Mouse (Mus musculus) layer of hippocampus, postnatal 25 days (tissue): ENCODE results near the gene 2700097O09Rik. TPM values are rescaled to one million over a fixed set of nuclear protein-coding genes. Genes with fewer than 3 reads are reported as not detected.
"Not testable (repeated sequence)": the region's sequence is repeated elsewhere in the genome, so short reads cannot be mapped to it uniquely, and the experiment has no call there.

Experiments
- DNase-seq, 2 experiments: peaks; one replicate each; pipeline ENCODE4 v3.0.0; 2022; ENCODE audit warnings: mixed read lengths in 2 of 2, low spot score in 1 of 2; ENCODE audit errors: extremely low spot score in 1 of 2
- total RNA-seq, 2 experiments: library from RNA; stranded (reverse); gene quantifications; 2 replicates each; pipeline ENCODE4 v1.2.3; 2021

The 2700097O09Rik gene
- total RNA-seq, 2 experiments from 2014 or later, result 8.0 to 11.5 TPM

GRCm38 (mm10) chr12:55049731-55050353, 30.1 kb downstream of the 2700097O09Rik start:
- no peak for DNase-seq

GRCm38 (mm10) chr12:55041011-55041410, 38.9 kb downstream of the 2700097O09Rik start:
- no peak for DNase-seq

- DNase-seq, result no peak
Measured at GRCm38 (mm10) chr12:55027088-55027487, 52.8 kb downstream of the 2700097O09Rik start.

- no peak for DNase-seq
Measured at GRCm38 (mm10) chr12:55023284-55023683, 56.6 kb downstream of the 2700097O09Rik start.

GRCm38 (mm10) chr12:55019421-55019877, 60.5 kb downstream of the 2700097O09Rik start:
- no peak for DNase-seq

- DNase-seq, result no peak
Measured at GRCm38 (mm10) chr12:55017119-55017721, 62.7 kb downstream of the 2700097O09Rik start.

- no peak for DNase-seq
Measured at GRCm38 (mm10) chr12:55016339-55017118, 63.4 kb downstream of the 2700097O09Rik start.

- no peak for DNase-seq
Measured at GRCm38 (mm10) chr12:55015428-55015827, 64.5 kb downstream of the 2700097O09Rik start.

GRCm38 (mm10) chr12:55013626-55014398, 66.1 kb downstream of the 2700097O09Rik start, which contains the start of gene Baz1a:
Gene Baz1a, minus strand, starts transcription at chr12:55014348.
- DNase-seq, result no peak

- DNase-seq, result no peak
Measured at GRCm38 (mm10) chr12:55013031-55013430, 66.9 kb downstream of the 2700097O09Rik start.

GRCm38 (mm10) chr12:55007361-55008008, 72.4 kb downstream of the 2700097O09Rik start:
- no peak for DNase-seq

- DNase-seq, result no peak
Measured at GRCm38 (mm10) chr12:55006071-55006470, 73.8 kb downstream of the 2700097O09Rik start.

- no peak for DNase-seq
Measured at GRCm38 (mm10) chr12:55004396-55004795, 75.5 kb downstream of the 2700097O09Rik start.

GRCm38 (mm10) chr12:55003843-55004242, 76.1 kb downstream of the 2700097O09Rik start:
- DNase-seq, result no peak

GRCm38 (mm10) chr12:55002532-55002931, 77.4 kb downstream of the 2700097O09Rik start:
- not testable (repeated sequence) for DNase-seq

GRCm38 (mm10) chr12:54999016-54999690, 80.8 kb downstream of the 2700097O09Rik start:
- DNase-seq, result no peak

- no peak for DNase-seq
Measured at GRCm38 (mm10) chr12:54998411-54998810, 81.5 kb downstream of the 2700097O09Rik start.

- no peak for DNase-seq
Measured at GRCm38 (mm10) chr12:54996979-54997474, 82.9 kb downstream of the 2700097O09Rik start.

GRCm38 (mm10) chr12:54995965-54996364, 83.9 kb downstream of the 2700097O09Rik start:
- DNase-seq, result no peak
